Mouse (Mus musculus): Measurements from ENCODE around the gene Ryr3. TPM values are rescaled to one million over a fixed set of nuclear protein-coding genes. Genes with fewer than 3 reads are reported as not detected.

The Ryr3 gene
- polyA plus RNA-seq, 1 experiment = 0.23 TPM

GRCm38 (mm10) chr2:113016236-113016635 lies 200.7 kb downstream of the Ryr3 start:
- Histone ChIP-seq H3K4me1 (ENCODE audit: control insufficient read depth, insufficient read depth, insufficient read length, low read length) (no peaks in the 10 kb centered on the region), H3K4me3 (ENCODE audit: low read depth, low read length) (no peak overlapping the region), H3K27me3 (ENCODE audit: control insufficient read depth, insufficient read depth, low read length) (no peaks in the 10 kb centered on the region; the same call in 1 of the 2 replicates), H3K27ac (ENCODE audit: insufficient read depth, low read depth, low read length) (no peak overlapping the region), H3K36me3 (ENCODE audit: control insufficient read depth, insufficient read depth, low read length) (no peaks in the 10 kb centered on the region)
- WGBS = 83% methylated on average over 2 of the region's 2 CpGs
- TF ChIP-seq POLR2A (IDR thresholded peaks at IDR 0.05; ENCODE audit: low read depth, low read length) = no peak
- no peak for TF ChIP-seq CTCF (IDR thresholded peaks at IDR 0.05; ENCODE audit: extremely low read depth, insufficient read length, insufficient replicate concordance, low read depth, low read length)

- no peaks in the 10 kb centered on the region; the same call in 1 of the 2 replicates for H3K27me3 ChIP-seq (ENCODE audit: control insufficient read depth, insufficient read depth, low read length)
- no peaks in the 10 kb centered on the region for H3K36me3 ChIP-seq (ENCODE audit: control insufficient read depth, insufficient read depth, low read length)
- H3K4me3 ChIP-seq (ENCODE audit: low read depth, low read length) = no peak overlapping the region
- no peak for TF ChIP-seq CTCF (IDR thresholded peaks at IDR 0.05; ENCODE audit: extremely low read depth, insufficient read length, insufficient replicate concordance, low read depth, low read length)
- no peak for TF ChIP-seq POLR2A (IDR thresholded peaks at IDR 0.05; ENCODE audit: low read depth, low read length)
- H3K27ac ChIP-seq (ENCODE audit: insufficient read depth, low read depth, low read length) = no peak overlapping the region
- H3K4me1 ChIP-seq (ENCODE audit: control insufficient read depth, insufficient read depth, insufficient read length, low read length) = no peaks in the 10 kb centered on the region
- WGBS = 33% methylated on average over 11 of the region's 11 CpGs
Measured at GRCm38 (mm10) chr2:113008961-113009740, 207.7 kb downstream of the Ryr3 start.

- TF ChIP-seq POLR2A (IDR thresholded peaks at IDR 0.05; ENCODE audit: low read depth, low read length) (no peak), CTCF (IDR thresholded peaks at IDR 0.05; ENCODE audit: extremely low read depth, insufficient read length, insufficient replicate concordance, low read depth, low read length) (no peak)
- Histone ChIP-seq H3K27me3 (ENCODE audit: control insufficient read depth, insufficient read depth, low read length) (no peaks in the 10 kb centered on the region), H3K36me3 (ENCODE audit: control insufficient read depth, insufficient read depth, low read length) (no peaks in the 10 kb centered on the region), H3K4me3 (ENCODE audit: low read depth, low read length) (no peak overlapping the region), H3K4me1 (ENCODE audit: control insufficient read depth, insufficient read depth, insufficient read length, low read length) (no peaks in the 10 kb centered on the region), H3K27ac (ENCODE audit: insufficient read depth, low read depth, low read length) (no peak overlapping the region)
- WGBS = 86% methylated on average over 3 of the region's 3 CpGs
Measured at GRCm38 (mm10) chr2:112998498-112998897, 218.4 kb downstream of the Ryr3 start.

GRCm38 (mm10) chr2:112982908-112983510 lies 233.9 kb downstream of the Ryr3 start:
- TF ChIP-seq POLR2A (IDR thresholded peaks at IDR 0.05; ENCODE audit: low read depth, low read length) (no peak), CTCF (IDR thresholded peaks at IDR 0.05; ENCODE audit: extremely low read depth, insufficient read length, insufficient replicate concordance, low read depth, low read length) (no peak)
- Histone ChIP-seq H3K4me1 (ENCODE audit: control insufficient read depth, insufficient read depth, insufficient read length, low read length) (no peaks in the 10 kb centered on the region), H3K4me3 (ENCODE audit: low read depth, low read length) (no peak overlapping the region), H3K36me3 (ENCODE audit: control insufficient read depth, insufficient read depth, low read length) (no peaks in the 10 kb centered on the region), H3K27ac (ENCODE audit: insufficient read depth, low read depth, low read length) (no peak overlapping the region), H3K27me3 (ENCODE audit: control insufficient read depth, insufficient read depth, low read length) (no peaks in the 10 kb centered on the region)
- 55% methylated on average over 1 of the region's 1 CpGs for WGBS

GRCm38 (mm10) chr2:112966807-112967625 lies 249.9 kb downstream of the Ryr3 start:
- no peak for TF ChIP-seq CTCF (IDR thresholded peaks at IDR 0.05; ENCODE audit: extremely low read depth, insufficient read length, insufficient replicate concordance, low read depth, low read length)
- 85% methylated on average over 14 of the region's 14 CpGs for WGBS
- no peaks in the 10 kb centered on the region for H3K4me1 ChIP-seq (ENCODE audit: control insufficient read depth, insufficient read depth, insufficient read length, low read length)
- no peaks in the 10 kb centered on the region for H3K27me3 ChIP-seq (ENCODE audit: control insufficient read depth, insufficient read depth, low read length)
- no peak overlapping the region for H3K27ac ChIP-seq (ENCODE audit: insufficient read depth, low read depth, low read length)
- no peak overlapping the region for H3K4me3 ChIP-seq (ENCODE audit: low read depth, low read length)
- no peaks in the 10 kb centered on the region for H3K36me3 ChIP-seq (ENCODE audit: control insufficient read depth, insufficient read depth, low read length)

- TF ChIP-seq CTCF (IDR thresholded peaks at IDR 0.05; ENCODE audit: extremely low read depth, insufficient read length, insufficient replicate concordance, low read depth, low read length) (no peak), POLR2A (IDR thresholded peaks at IDR 0.05; ENCODE audit: low read depth, low read length) (no peak)
- Histone ChIP-seq H3K4me1 (ENCODE audit: control insufficient read depth, insufficient read depth, insufficient read length, low read length) (no peaks in the 10 kb centered on the region), H3K27ac (ENCODE audit: insufficient read depth, low read depth, low read length) (no peak overlapping the region), H3K4me3 (ENCODE audit: low read depth, low read length) (no peak overlapping the region), H3K27me3 (ENCODE audit: control insufficient read depth, insufficient read depth, low read length) (no peaks in the 10 kb centered on the region), H3K36me3 (ENCODE audit: control insufficient read depth, insufficient read depth, low read length) (no peaks in the 10 kb centered on the region)
- WGBS = 82% methylated on average over 1 of the region's 1 CpGs
Measured at GRCm38 (mm10) chr2:112948931-112949330, 268.0 kb downstream of the Ryr3 start.

GRCm38 (mm10) chr2:112931776-112932175 lies 285.1 kb downstream of the Ryr3 start:
- no peak for TF ChIP-seq POLR2A (IDR thresholded peaks at IDR 0.05; ENCODE audit: low read depth, low read length)
- no peak for TF ChIP-seq CTCF (IDR thresholded peaks at IDR 0.05; ENCODE audit: extremely low read depth, insufficient read length, insufficient replicate concordance, low read depth, low read length)

More at GRCm38 (mm10) chr2:112931776-112932175, 285.1 kb downstream of the Ryr3 start:
- H3K4me3 ChIP-seq (ENCODE audit: low read depth, low read length) = no peak overlapping the region
- H3K27ac ChIP-seq (ENCODE audit: insufficient read depth, low read depth, low read length) = no peak overlapping the region
- H3K36me3 ChIP-seq (ENCODE audit: control insufficient read depth, insufficient read depth, low read length) = no peaks in the 10 kb centered on the region
- no peaks in the 10 kb centered on the region for H3K27me3 ChIP-seq (ENCODE audit: control insufficient read depth, insufficient read depth, low read length)
- H3K4me1 ChIP-seq (ENCODE audit: control insufficient read depth, insufficient read depth, insufficient read length, low read length) = no peaks in the 10 kb centered on the region
- 31% methylated on average over 1 of the region's 1 CpGs for WGBS

Measured in small intestine, adult 2 months (tissue).